Mouse (Mus musculus) layer of hippocampus, adult 2 months (tissue): ENCODE measurements around the gene Il2ra. TPM values are rescaled to one million over a fixed set of nuclear protein-coding genes. Genes with fewer than 3 reads are reported as not detected.
"Not testable (repeated sequence)": the region's sequence is repeated elsewhere in the genome, so short reads cannot be mapped to it uniquely, and the experiment has no call there.

Source experiments
- DNase-seq, 2 experiments: peaks; one replicate each; pipeline ENCODE4 v3.0.0; 2022; ENCODE audit warnings: low spot score in 2 of 2
- H3K27ac ChIP-seq: fragments of 200-600 bp; 2 replicates; pipeline ENCODE4 v1.8.1; 2022
- H3K4me3 ChIP-seq: fragments of 200-600 bp; 2 replicates; pipeline ENCODE4 v1.8.1; 2022; ENCODE audit warnings: mild to moderate bottlenecking
- CTCF ChIP-seq: fragments of 200-600 bp; conservative IDR thresholded peaks from 2 replicates; pipeline ENCODE4 v1.8.1; 2022; ENCODE audit warnings: antibody characterized with exemption, mild to moderate bottlenecking, moderate library complexity
- total RNA-seq, 2 experiments: library from RNA; stranded (reverse); gene quantifications; 2 replicates each; pipeline ENCODE4 v1.2.3; 2021

Il2ra gene
- total RNA-seq, 2 experiments from 2014 or later = 0.13 TPM; not detected in 1

DNA sequence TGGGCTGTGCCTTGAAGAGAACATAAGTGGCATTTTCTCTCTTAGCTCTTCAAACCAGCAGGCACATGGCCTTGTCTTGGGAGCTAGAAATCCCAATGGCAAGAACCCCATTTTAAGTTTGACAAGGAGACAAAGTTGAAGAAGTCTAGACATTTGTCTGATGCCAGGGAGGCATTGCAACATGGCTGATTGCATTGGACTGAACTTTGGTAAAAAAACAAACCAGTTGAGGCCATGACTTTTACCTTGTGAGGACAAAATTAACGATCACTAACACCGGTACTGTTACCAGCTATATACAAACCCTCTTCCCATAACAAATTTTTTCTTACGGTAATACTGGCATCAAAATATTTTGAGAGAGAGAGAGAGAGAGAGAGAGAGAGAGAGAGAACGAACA is 50.7 kb downstream of the Il2ra start:
- H3K4me3 ChIP-seq = no peak overlapping the region
- no peak for DNase-seq
- TF ChIP-seq CTCF = no peak
- no peak overlapping the region for H3K27ac ChIP-seq

DNA sequence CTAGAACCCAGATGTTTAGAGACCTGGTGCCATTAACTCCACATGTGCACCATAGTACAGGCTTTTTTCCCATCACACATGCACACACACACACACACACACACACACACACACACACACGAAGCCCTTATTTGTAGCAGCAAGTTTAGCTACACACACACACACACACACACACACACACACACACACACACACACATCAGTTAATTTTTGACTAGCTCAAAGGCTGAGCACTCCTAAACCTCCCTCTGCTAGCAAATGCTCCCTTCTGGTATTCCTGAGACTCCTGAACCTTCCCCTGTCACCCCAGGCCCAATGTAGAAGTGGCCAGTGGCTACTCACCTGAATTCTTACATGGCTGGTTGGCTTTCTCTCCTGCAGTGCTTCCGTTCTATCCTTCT is 51.5 kb downstream of the Il2ra start:
- TF ChIP-seq CTCF = no peak
- H3K4me3 ChIP-seq = no peak overlapping the region
- no peak for DNase-seq
- no peak overlapping the region for H3K27ac ChIP-seq

- no peak overlapping the region for H3K4me3 ChIP-seq
- no peak for TF ChIP-seq CTCF
- H3K27ac ChIP-seq = no peak overlapping the region
- DNase-seq = no peak
Measured at GRCm38 (mm10) chr2:11695867-11696266, 53.3 kb downstream of the Il2ra start.

DNA sequence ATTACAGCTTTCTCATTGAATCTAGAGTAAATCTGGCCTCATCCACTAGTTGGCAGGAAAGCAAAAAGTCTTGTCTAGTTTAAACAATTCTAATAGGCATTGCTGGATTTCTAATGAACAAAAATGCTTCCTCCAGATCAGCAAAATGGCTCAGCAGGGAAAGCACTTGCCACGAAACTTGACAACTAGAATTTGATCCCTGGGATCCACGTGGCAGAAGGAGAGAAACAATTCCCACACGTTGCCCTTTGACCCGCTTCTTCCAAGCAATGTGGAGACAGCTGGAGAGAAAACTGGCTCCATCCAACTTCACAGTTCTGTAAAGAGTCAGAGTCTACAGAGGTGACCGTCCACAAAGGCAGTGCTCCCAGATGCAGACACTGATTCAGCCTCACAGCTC is 56.4 kb downstream of the Il2ra start:
- 0 out of 2 replicates have a peak, but pooled peaks have one; percentile 3 for TF ChIP-seq CTCF
- no peak for DNase-seq
- no peak overlapping the region for H3K27ac ChIP-seq
- no peak overlapping the region for H3K4me3 ChIP-seq

GRCm38 (mm10) chr2:11699905-11700304 is 57.3 kb downstream of the Il2ra start:
- no peak for TF ChIP-seq CTCF
- no peak for DNase-seq
- Histone ChIP-seq H3K27ac (no peak overlapping the region), H3K4me3 (no peak overlapping the region)

GRCm38 (mm10) chr2:11705201-11706025 is 62.8 kb downstream of the Il2ra start, which contains the start of gene Il15ra:
Gene Il15ra, plus strand, starts transcription at chr2:11705290.
- peak within 1 kb of the TSS; percentile 73 for H3K27ac ChIP-seq
- H3K4me3 ChIP-seq = peak within 1 kb of the TSS; percentile 86
- no peak for TF ChIP-seq CTCF
- DNase-seq = peak; percentile 44 to 45

- Histone ChIP-seq H3K4me3 (peak overlapping the region; percentile 86), H3K27ac (peak overlapping the region; percentile 10; the same call in 1 of the 2 replicates)
- no peak for DNase-seq
- TF ChIP-seq CTCF = no peak
Measured at GRCm38 (mm10) chr2:11706030-11706745, 63.6 kb downstream of the Il2ra start.

DNA sequence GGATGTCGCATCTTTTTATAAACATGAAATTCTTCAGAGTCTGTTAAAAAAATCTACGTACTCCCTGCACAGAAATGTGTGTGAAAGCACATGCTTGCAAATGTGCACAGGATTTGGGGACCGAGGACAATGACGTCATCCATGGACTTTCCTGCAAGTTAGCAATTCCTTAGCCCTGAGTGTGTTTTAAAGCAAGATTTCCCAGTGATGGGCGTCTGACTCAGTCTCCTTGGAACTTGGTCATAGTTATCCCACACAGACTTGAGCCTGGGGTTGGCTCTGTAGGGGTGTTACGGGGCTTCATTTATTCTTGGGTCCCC is 64.1 kb downstream of the Il2ra start:
- TF ChIP-seq CTCF = no peak
- DNase-seq = no peak
- Histone ChIP-seq H3K27ac (no peak overlapping the region), H3K4me3 (peak overlapping the region; percentile 86)

GRCm38 (mm10) chr2:11708538-11708937 is 65.9 kb downstream of the Il2ra start:
- H3K27ac ChIP-seq = no peak overlapping the region
- H3K4me3 ChIP-seq = no peak overlapping the region
- TF ChIP-seq CTCF = no peak
- DNase-seq = no peak

DNA sequence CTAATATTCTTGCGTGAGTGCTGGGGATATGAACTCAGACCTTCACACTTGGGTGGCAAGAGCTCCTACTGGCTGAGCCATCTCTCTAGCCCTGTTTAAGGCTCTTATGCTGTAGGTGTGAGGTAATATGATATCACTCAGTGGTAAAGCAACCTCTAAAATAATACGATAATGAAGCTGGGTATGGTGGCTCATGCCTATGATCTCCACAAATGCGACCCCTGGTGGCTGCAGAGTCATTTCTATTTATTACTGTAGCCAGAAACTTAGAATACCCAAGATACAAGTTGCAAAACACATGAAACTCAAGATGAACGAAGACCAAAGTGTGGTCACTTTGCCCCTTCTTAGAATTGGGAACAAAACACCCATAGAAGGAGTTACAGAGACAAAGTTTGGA is 67.5 kb downstream of the Il2ra start:
- DNase-seq = peak in 1 of 2 experiments; percentile 20
- TF ChIP-seq CTCF = peak; percentile 70

DNA sequence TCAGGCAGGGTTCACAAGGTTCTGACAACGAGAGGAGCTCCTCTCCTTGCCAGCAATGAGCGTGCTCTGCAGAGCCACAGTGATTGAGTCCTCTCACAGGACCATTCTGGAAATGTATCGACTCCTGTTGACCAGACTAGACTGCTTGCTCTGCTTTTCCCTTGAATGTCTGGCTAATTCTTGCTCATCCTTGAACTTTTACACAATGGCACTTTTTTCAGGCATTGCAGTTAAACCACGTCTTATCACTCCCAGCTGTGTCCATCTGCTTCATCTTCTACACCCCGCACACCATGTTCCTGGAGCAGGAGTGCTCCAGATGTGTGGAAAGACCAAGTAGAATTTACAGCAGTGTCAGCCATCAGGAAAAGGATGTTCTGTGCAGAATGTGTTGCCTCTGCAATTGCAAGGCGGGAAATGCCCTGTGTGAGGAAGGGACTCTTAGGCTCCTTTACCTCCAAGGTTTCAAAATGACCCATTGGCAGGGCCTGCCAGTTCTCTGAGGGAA is 69.9 kb downstream of the Il2ra start:
- Histone ChIP-seq H3K27ac (no peak overlapping the region), H3K4me3 (no peak overlapping the region)
- TF ChIP-seq CTCF = no peak
- DNase-seq = no peak

More for the DNA sequence above, 67.5 kb downstream of the Il2ra start:
- H3K27ac ChIP-seq, H3K4me3 ChIP-seq: not testable (repeated sequence)

- Histone ChIP-seq H3K4me3 (no peak overlapping the region), H3K27ac (no peak overlapping the region)
- TF ChIP-seq CTCF = no peak
- DNase-seq = no peak
Measured at GRCm38 (mm10) chr2:11713021-11713420, 70.4 kb downstream of the Il2ra start.

DNA sequence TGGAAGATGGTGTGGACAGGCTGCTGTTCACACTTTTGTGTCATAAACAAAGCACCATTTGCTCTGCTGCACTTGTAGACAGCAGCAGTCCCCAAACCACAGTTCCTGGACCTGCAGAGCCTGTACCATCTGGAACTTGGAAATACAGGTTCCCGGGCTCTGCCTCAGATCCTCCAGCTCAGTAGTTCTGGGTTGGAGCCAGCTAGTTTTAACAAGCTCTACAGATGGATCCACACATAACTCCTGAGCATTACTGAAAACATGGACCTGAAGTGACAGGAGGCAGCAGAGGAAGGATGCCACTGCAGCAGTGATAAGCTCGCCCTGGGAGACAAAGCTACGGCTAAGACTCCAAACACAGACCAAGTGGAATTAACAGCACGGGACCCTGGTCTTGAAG is 71.9 kb downstream of the Il2ra start:
- DNase-seq = peak; percentile 18 to 19
- Histone ChIP-seq H3K4me3 (no peak overlapping the region), H3K27ac (no peak overlapping the region)
- TF ChIP-seq CTCF = no peak

GRCm38 (mm10) chr2:11718573-11718972 is 76.0 kb downstream of the Il2ra start:
- DNase-seq = no peak
- TF ChIP-seq CTCF = no peak
- no peak overlapping the region for H3K27ac ChIP-seq

More at GRCm38 (mm10) chr2:11718573-11718972, 76.0 kb downstream of the Il2ra start:
- no peak overlapping the region for H3K4me3 ChIP-seq
